Mouse (Mus musculus) spleen, adult 2 months (tissue): ENCODE results near the gene Asf1b.

Experiments
- CTCF ChIP-seq: fragments of 200-500 bp; IDR thresholded peaks from 2 replicates; pipeline ENCODE4 v1.5.1; 2011; ENCODE audit warnings: mild to moderate bottlenecking, inconsistent platforms; ENCODE audit not compliant: insufficient read depth, insufficient read length, insufficient replicate concordance; ENCODE audit errors: extremely low read depth
- POLR2A ChIP-seq: fragments of 200-500 bp; IDR thresholded peaks from 2 replicates; pipeline ENCODE4 v1.6.1; 2011; ENCODE audit warnings: low read depth, low read length, inconsistent platforms

GRCm38 (mm10) chr8:83911809-83912731 lies 43.2 kb upstream of the Asf1b start:
- TF ChIP-seq POLR2A (no peak), CTCF (no peak)
